Mouse (Mus musculus): ENCODE data around the gene E130309D02Rik. TPM values are rescaled to one million over a fixed set of nuclear protein-coding genes. Genes with fewer than 3 reads are reported as not detected.
A peak's percentile ranks its signal among the peaks of the same experiment; 100 is the strongest.

E130309D02Rik gene
- polyA plus RNA-seq, 1 experiment from 2014 or later, result 39.4 TPM

GRCm38 (mm10) chr5:143339603-143340002 lies 24.4 kb upstream of the E130309D02Rik start:
- Histone ChIP-seq H3K9ac (replicated peaks; ENCODE audit: low read length) (no peak overlapping the region), H3K4me2 (replicated peaks; ENCODE audit: low read depth, low read length) (no peak overlapping the region), H3K4me1 (ENCODE audit: insufficient read depth, low read length) (no peaks in the 10 kb centered on the region), H3K36me3 (ENCODE audit: insufficient read depth, low read length) (no peaks in the 10 kb centered on the region), H3K9me3 (ENCODE audit: low read length) (0 out of 2 replicates have a peak, but pooled peaks cover 3% of the 10 kb centered on the region), H3K27me3 (ENCODE audit: insufficient read depth, low read length) (no peaks in the 10 kb centered on the region), H3K27ac (ENCODE audit: low read length) (no peak overlapping the region), H3K4me3 (ENCODE audit: low read length) (no peak overlapping the region)
- no peak for ATAC-seq (ENCODE audit: low FRiP score, low TSS enrichment)
- 54% methylated on average over 6 of the region's 6 CpGs for WGBS

GRCm38 (mm10) chr5:143336559-143336958 lies 21.4 kb upstream of the E130309D02Rik start:
- no peak overlapping the region for H3K4me3 ChIP-seq (ENCODE audit: low read length)
- no peak overlapping the region for H3K4me2 ChIP-seq (replicated peaks; ENCODE audit: low read depth, low read length)
- H3K27ac ChIP-seq (ENCODE audit: low read length), result no peak overlapping the region
- H3K36me3 ChIP-seq (ENCODE audit: insufficient read depth, low read length), result no peaks in the 10 kb centered on the region
- no peaks in the 10 kb centered on the region for H3K27me3 ChIP-seq (ENCODE audit: insufficient read depth, low read length)
- no peaks in the 10 kb centered on the region for H3K9me3 ChIP-seq (ENCODE audit: low read length)
- WGBS, result 57% methylated on average over 6 of the region's 6 CpGs
- no peaks in the 10 kb centered on the region for H3K4me1 ChIP-seq (ENCODE audit: insufficient read depth, low read length)
- ATAC-seq (ENCODE audit: low FRiP score, low TSS enrichment), result no peak
- no peak overlapping the region for H3K9ac ChIP-seq (replicated peaks; ENCODE audit: low read length)

GRCm38 (mm10) chr5:143335089-143335460 lies 19.9 kb upstream of the E130309D02Rik start:
- H3K27me3 ChIP-seq (ENCODE audit: insufficient read depth, low read length), result no peaks in the 10 kb centered on the region
- H3K4me1 ChIP-seq (ENCODE audit: insufficient read depth, low read length), result no peaks in the 10 kb centered on the region
- H3K9me3 ChIP-seq (ENCODE audit: low read length), result no peaks in the 10 kb centered on the region
- no peak overlapping the region for H3K9ac ChIP-seq (replicated peaks; ENCODE audit: low read length)
- no peak overlapping the region for H3K4me3 ChIP-seq (ENCODE audit: low read length)
- H3K4me2 ChIP-seq (replicated peaks; ENCODE audit: low read depth, low read length), result no peak overlapping the region
- no peak overlapping the region for H3K27ac ChIP-seq (ENCODE audit: low read length)
- 71% methylated on average over 7 of the region's 7 CpGs for WGBS
- ATAC-seq (ENCODE audit: low FRiP score, low TSS enrichment), result no peak
- no peaks in the 10 kb centered on the region for H3K36me3 ChIP-seq (ENCODE audit: insufficient read depth, low read length)

GRCm38 (mm10) chr5:143334418-143335088 lies 19.4 kb upstream of the E130309D02Rik start:
- WGBS, result 55% methylated on average over 14 of the region's 14 CpGs
- H3K4me2 ChIP-seq (replicated peaks; ENCODE audit: low read depth, low read length), result no peak overlapping the region
- no peak; the same call in 1 of the 2 replicates for ATAC-seq (ENCODE audit: low FRiP score, low TSS enrichment)
- H3K9me3 ChIP-seq (ENCODE audit: low read length), result no peaks in the 10 kb centered on the region
- no peak overlapping the region for H3K4me3 ChIP-seq (ENCODE audit: low read length)
- H3K9ac ChIP-seq (replicated peaks; ENCODE audit: low read length), result no peak overlapping the region
- H3K36me3 ChIP-seq (ENCODE audit: insufficient read depth, low read length), result no peaks in the 10 kb centered on the region
- H3K27ac ChIP-seq (ENCODE audit: low read length), result no peak overlapping the region
- peaks cover 5% of the 10 kb centered on the region; the same call in 1 of the 2 replicates for H3K4me1 ChIP-seq (ENCODE audit: insufficient read depth, low read length)
- no peaks in the 10 kb centered on the region for H3K27me3 ChIP-seq (ENCODE audit: insufficient read depth, low read length)

GRCm38 (mm10) chr5:143333872-143334271 lies 18.7 kb upstream of the E130309D02Rik start:
- ATAC-seq (ENCODE audit: low FRiP score, low TSS enrichment), result no peak
- WGBS, result 18% methylated on average over 5 of the region's 5 CpGs
- 0 out of 2 replicates have a peak overlapping the region, but pooled peaks have one; percentile 5 for H3K4me2 ChIP-seq (replicated peaks; ENCODE audit: low read depth, low read length)
- no peaks in the 10 kb centered on the region for H3K36me3 ChIP-seq (ENCODE audit: insufficient read depth, low read length)
- H3K9me3 ChIP-seq (ENCODE audit: low read length), result no peaks in the 10 kb centered on the region
- H3K27ac ChIP-seq (ENCODE audit: low read length), result no peak overlapping the region
- no peak overlapping the region for H3K9ac ChIP-seq (replicated peaks; ENCODE audit: low read length)
- H3K27me3 ChIP-seq (ENCODE audit: insufficient read depth, low read length), result no peaks in the 10 kb centered on the region
- H3K4me3 ChIP-seq (ENCODE audit: low read length), result no peak overlapping the region
- peaks cover 6% of the 10 kb centered on the region; the same call in 1 of the 2 replicates for H3K4me1 ChIP-seq (ENCODE audit: insufficient read depth, low read length)

- peak; percentile 78 for ATAC-seq (ENCODE audit: low FRiP score, low TSS enrichment)
- H3K9ac ChIP-seq (replicated peaks; ENCODE audit: low read length), result peak within 1 kb of the TSS; percentile 92
- H3K4me1 ChIP-seq (ENCODE audit: insufficient read depth, low read length), result peaks cover 15% of the 10 kb centered on the region
- H3K4me2 ChIP-seq (replicated peaks; ENCODE audit: low read depth, low read length), result peak within 1 kb of the TSS; percentile 88
- peak within 1 kb of the TSS; percentile 73 for H3K27ac ChIP-seq (ENCODE audit: low read length)
- peak within 1 kb of the TSS; percentile 95 for H3K4me3 ChIP-seq (ENCODE audit: low read length)
- no peaks in the 10 kb centered on the region for H3K9me3 ChIP-seq (ENCODE audit: low read length)
- WGBS, result under 1% methylated on average over 57 of the region's 57 CpGs
- H3K36me3 ChIP-seq (ENCODE audit: insufficient read depth, low read length), result peaks cover 23% of the 10 kb centered on the region
- no peaks in the 10 kb centered on the region for H3K27me3 ChIP-seq (ENCODE audit: insufficient read depth, low read length)
These were observed 13.7 kb upstream of the E130309D02Rik start, which contains the start of gene Zdhhc4 for GRCm38 (mm10) chr5:143328690-143329495. Zdhhc4 (minus strand) TSS chr5:143329256.

- Histone ChIP-seq H3K4me3 (ENCODE audit: low read length) (no peak overlapping the region), H3K27me3 (ENCODE audit: insufficient read depth, low read length) (no peaks in the 10 kb centered on the region), H3K9me3 (ENCODE audit: low read length) (no peaks in the 10 kb centered on the region), H3K9ac (replicated peaks; ENCODE audit: low read length) (no peak overlapping the region), H3K36me3 (ENCODE audit: insufficient read depth, low read length) (peaks cover 55% of the 10 kb centered on the region), H3K4me1 (ENCODE audit: insufficient read depth, low read length) (peaks cover 16% of the 10 kb centered on the region), H3K27ac (ENCODE audit: low read length) (no peak overlapping the region), H3K4me2 (replicated peaks; ENCODE audit: low read depth, low read length) (no peak overlapping the region)
- ATAC-seq (ENCODE audit: low FRiP score, low TSS enrichment), result no peak
- WGBS, result 57% methylated on average over 8 of the region's 8 CpGs
These were observed 2.1 kb upstream of the E130309D02Rik start for GRCm38 (mm10) chr5:143317288-143317610.

- Histone ChIP-seq H3K27me3 (ENCODE audit: insufficient read depth, low read length) (no peaks in the 10 kb centered on the region), H3K4me2 (replicated peaks; ENCODE audit: low read depth, low read length) (no peak overlapping the region), H3K27ac (ENCODE audit: low read length) (no peak overlapping the region), H3K9ac (replicated peaks; ENCODE audit: low read length) (no peak overlapping the region), H3K4me1 (ENCODE audit: insufficient read depth, low read length) (peaks cover 16% of the 10 kb centered on the region), H3K9me3 (ENCODE audit: low read length) (no peaks in the 10 kb centered on the region), H3K36me3 (ENCODE audit: insufficient read depth, low read length) (peaks cover 56% of the 10 kb centered on the region), H3K4me3 (ENCODE audit: low read length) (no peak overlapping the region)
- 89% methylated on average over 5 of the region's 5 CpGs for WGBS
- ATAC-seq (ENCODE audit: low FRiP score, low TSS enrichment), result no peak
These were observed 1.6 kb upstream of the E130309D02Rik start for GRCm38 (mm10) chr5:143316605-143317287.

- Histone ChIP-seq H3K27ac (ENCODE audit: low read length) (no peak overlapping the region), H3K4me1 (ENCODE audit: insufficient read depth, low read length) (peaks cover 16% of the 10 kb centered on the region), H3K9me3 (ENCODE audit: low read length) (no peaks in the 10 kb centered on the region), H3K4me2 (replicated peaks; ENCODE audit: low read depth, low read length) (peak overlapping the region; percentile 77), H3K36me3 (ENCODE audit: insufficient read depth, low read length) (peaks cover 49% of the 10 kb centered on the region), H3K4me3 (ENCODE audit: low read length) (peak overlapping the region; percentile 89), H3K27me3 (ENCODE audit: insufficient read depth, low read length) (no peaks in the 10 kb centered on the region), H3K9ac (replicated peaks; ENCODE audit: low read length) (peak overlapping the region; percentile 95)
- no peak; the same call in 1 of the 2 replicates for ATAC-seq (ENCODE audit: low FRiP score, low TSS enrichment)
- 13% methylated on average over 8 of the region's 8 CpGs for WGBS
These were observed 341 bp upstream of the E130309D02Rik start for GRCm38 (mm10) chr5:143315514-143315888.

Data from kidney, embryonic 16.5 days (tissue).